Mouse (Mus musculus) bone marrow macrophage, adult 2 months (primary cell): ENCODE data around the gene Ubac1.

Experiments used
- CTCF ChIP-seq: IDR thresholded peaks from 2 replicates; pipeline ENCODE4 v1.5.1; 2012; ENCODE audit warnings: low read depth, mild to moderate bottlenecking, low read length, moderate library complexity
- POLR2A ChIP-seq: IDR thresholded peaks from 2 replicates; pipeline ENCODE4 v1.6.1; 2012; ENCODE audit warnings: mild to moderate bottlenecking, low read depth, low read length, borderline replicate concordance

- no peak for TF ChIP-seq CTCF
- no peak for TF ChIP-seq POLR2A
Observed at GRCm38 (mm10) chr2:26068592-26068991, 47.0 kb upstream of the Ubac1 start.
